Mouse (Mus musculus) midbrain, embryonic 15.5 days (tissue): ENCODE measurements around the gene Gart. TPM values are rescaled to one million over a fixed set of nuclear protein-coding genes. Genes with fewer than 3 reads are reported as not detected.

ENCODE experiments used
- ATAC-seq: fragments of 200-750 bp; cut with Nextera tagmentation; replicated peaks from 2 replicates; pipeline ENCODE4 v1.8.0; 2017; ENCODE audit warnings: moderate TSS enrichment
- H3K27ac ChIP-seq: fragments of 300-500 bp; sonication (generic); 2 replicates; pipeline ENCODE4 v1.5.1; 2015; ENCODE audit warnings: mild to moderate bottlenecking, inconsistent platforms
- H3K27me3 ChIP-seq: fragments of 300-500 bp; sonication (generic); replicated peaks from 2 replicates; pipeline ENCODE4 v1.6.1; 2015; ENCODE audit warnings: inconsistent platforms
- H3K36me3 ChIP-seq: fragments of 300-500 bp; sonication (generic); replicated peaks from 2 replicates; pipeline ENCODE4 v1.6.1; 2015; ENCODE audit warnings: inconsistent platforms
- H3K4me1 ChIP-seq: fragments of 300-500 bp; sonication (generic); 2 replicates; pipeline ENCODE4 v1.6.1; 2015; ENCODE audit warnings: inconsistent platforms
- H3K4me2 ChIP-seq: fragments of 300-500 bp; sonication (generic); 2 replicates; pipeline ENCODE4 v1.6.1; 2015; ENCODE audit warnings: inconsistent platforms, mild to moderate bottlenecking, moderate library complexity
- H3K4me3 ChIP-seq: fragments of 300-500 bp; sonication (generic); 2 replicates; pipeline ENCODE4 v1.5.1; 2015; ENCODE audit warnings: mild to moderate bottlenecking, inconsistent platforms
- H3K9ac ChIP-seq: fragments of 300-500 bp; sonication (generic); 2 replicates; pipeline ENCODE4 v1.6.1; 2015; ENCODE audit warnings: mild to moderate bottlenecking, inconsistent platforms
- H3K9me3 ChIP-seq: fragments of 300-500 bp; sonication (generic); 2 replicates; pipeline ENCODE4 v1.6.1; 2016; ENCODE audit warnings: inconsistent platforms
- WGBS: fragments of 180-500 bp; shearing (Covaris S2); methylation state at CpG from one replicate; pipeline ENCODE4 v1.1.7; 2015; ENCODE audit warnings: mixed read lengths; 5-methylcytosine and 5-hydroxymethylcytosine counted together
- polyA plus RNA-seq: library from polyadenylated mRNA; unstranded; fragments of >200 nt; fragmentation: Nextera tagmentation; extraction: Ambion mirVana; gene quantifications from 2 replicates; pipeline ENCODE4 v1.2.1, GENCODE M21; 2015

Gene Gart
- polyA plus RNA-seq, 1 experiment from 2014 or later = 62.0 TPM

DNA sequence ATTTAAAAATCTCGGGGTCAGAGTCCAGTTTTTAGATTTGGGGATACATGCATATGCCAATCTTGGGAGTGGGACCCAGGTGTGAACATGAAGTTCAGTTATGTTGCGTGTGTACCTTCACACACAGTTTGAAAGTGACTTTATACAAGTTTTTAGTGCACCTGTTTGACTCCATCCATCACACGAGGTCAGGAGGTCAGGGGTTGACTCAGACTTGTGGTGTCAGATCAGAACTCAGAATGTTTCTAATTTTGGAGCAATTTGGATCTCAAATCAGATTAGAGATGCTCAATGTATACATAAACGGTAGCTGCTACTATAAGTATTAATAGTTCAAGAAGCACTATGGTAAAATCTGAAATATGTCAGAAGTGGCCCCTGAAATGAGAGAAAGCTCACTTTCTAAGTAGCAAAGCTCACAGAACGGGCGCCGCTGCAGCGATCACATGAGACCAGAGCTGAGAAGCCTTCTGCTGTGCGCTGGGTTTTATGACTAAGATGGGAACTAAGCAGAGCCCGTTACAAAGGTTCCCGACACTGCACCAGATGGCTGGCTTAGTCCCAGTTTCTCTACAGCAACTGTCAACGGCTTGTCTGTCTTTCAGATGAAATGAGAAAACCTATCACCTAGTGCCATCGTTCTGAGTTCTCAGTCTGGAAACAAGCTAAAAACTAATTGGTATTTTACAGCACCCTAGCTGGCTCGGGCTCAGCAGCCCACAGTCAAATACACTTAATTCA, 67.6 kb downstream of the Gart start:
- no peak overlapping the region for H3K27ac ChIP-seq
- 85% methylated on average over 14 of the region's 14 CpGs for WGBS

DNA sequence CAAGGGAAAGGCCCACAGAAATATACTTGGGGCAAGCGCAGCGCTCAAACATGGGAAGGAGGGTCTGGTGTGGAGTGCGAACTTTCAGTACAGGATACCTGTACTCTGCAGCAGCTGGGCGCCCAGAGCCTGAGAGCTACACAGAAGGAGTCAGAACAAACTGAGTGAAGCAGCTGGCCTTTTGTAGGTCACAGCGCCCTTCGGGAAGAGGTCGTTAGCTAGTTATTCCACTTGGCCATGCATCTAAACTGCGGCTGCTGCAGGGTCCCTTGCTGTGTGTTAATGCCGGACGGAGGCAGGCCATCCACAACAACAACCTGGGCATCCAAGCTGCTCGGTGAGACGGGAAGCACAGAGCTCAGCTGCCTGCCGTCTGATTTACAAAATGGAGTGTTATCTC, 71.6 kb downstream of the Gart start:
- Histone ChIP-seq H3K27ac (no peak overlapping the region), H3K27me3 (no peaks in the 10 kb centered on the region), H3K9me3 (no peaks in the 10 kb centered on the region), H3K4me1 (no peaks in the 10 kb centered on the region), H3K9ac (no peak overlapping the region), H3K36me3 (0 out of 2 replicates have a peak, but pooled peaks cover 4% of the 10 kb centered on the region), H3K4me3 (no peak overlapping the region), H3K4me2 (no peak overlapping the region)
- 73% methylated on average over 13 of the region's 13 CpGs for WGBS
- no peak for ATAC-seq

More for the DNA sequence above, 67.6 kb downstream of the Gart start:
- Histone ChIP-seq H3K4me3 (no peak overlapping the region), H3K9ac (no peak overlapping the region), H3K9me3 (no peaks in the 10 kb centered on the region), H3K27me3 (no peaks in the 10 kb centered on the region), H3K4me1 (no peaks in the 10 kb centered on the region), H3K4me2 (no peak overlapping the region), H3K36me3 (0 out of 2 replicates have a peak, but pooled peaks cover 4% of the 10 kb centered on the region)
- ATAC-seq = no peak

Other genes starting within 250 kb of the Gart start
- gene Il10rb, start 240.8 kb downstream of the Gart start, polyA plus RNA-seq = 11.7 and 11.9 TPM in 2 replicates
- gene Ifnar1, start 161.7 kb downstream of the Gart start, polyA plus RNA-seq = 53.4 and 54.7 TPM in 2 replicates
- gene Ifngr2, start 99.9 kb downstream of the Gart start, polyA plus RNA-seq = 92.5 and 94.2 TPM in 2 replicates
- gene Tmem50b, start 49.2 kb downstream of the Gart start, polyA plus RNA-seq = 79.4 and 81.6 TPM in 2 replicates
- 7.1 and 7.8 TPM in 2 replicates for gene Dnajc28, start 27.9 kb downstream of the Gart start, polyA plus RNA-seq
- gene Son, start 554 bp upstream of the Gart start, polyA plus RNA-seq = 118 and 128 TPM in 2 replicates
- 19.8 and 20.5 TPM in 2 replicates for gene Donson, start 41.8 kb upstream of the Gart start, polyA plus RNA-seq
- gene Cryzl1, start 82.0 kb upstream of the Gart start, polyA plus RNA-seq = 115 and 127 TPM in 2 replicates
- 63.5 and 68.6 TPM in 2 replicates for gene Itsn1, start 82.3 kb upstream of the Gart start, polyA plus RNA-seq